Mouse (Mus musculus): ENCODE measurements around the gene Wwc2. TPM values are rescaled to one million over a fixed set of nuclear protein-coding genes. Genes with fewer than 3 reads are reported as not detected.
"Not testable (repeated sequence)": the region's sequence is repeated elsewhere in the genome, so short reads cannot be mapped to it uniquely, and the experiment has no call there.

The Wwc2 gene
- polyA plus RNA-seq, 1 experiment from 2014 or later: 5.1 TPM

- no peak overlapping the region for H3K4me2 ChIP-seq (replicated peaks; ENCODE audit: low read depth)
- H3K4me3 ChIP-seq (ENCODE audit: low read depth, low read length): no peak overlapping the region
- peaks cover 5% of the 10 kb centered on the region; the same call in 1 of the 2 replicates for H3K36me3 ChIP-seq (ENCODE audit: control insufficient read depth, insufficient read depth, low read length)
- H3K9ac ChIP-seq (ENCODE audit: low read length): no peak overlapping the region
- ATAC-seq (ENCODE audit: low FRiP score, low TSS enrichment) (no peak), DNase-seq (ENCODE audit: low spot score) (no peak)
- WGBS: 70% methylated on average over 5 of the region's 5 CpGs
- no peaks in the 10 kb centered on the region for H3K27me3 ChIP-seq (ENCODE audit: control insufficient read depth, insufficient read depth, low read length)
- no peak overlapping the region for H3K27ac ChIP-seq (replicated peaks)
- no peaks in the 10 kb centered on the region for H3K4me1 ChIP-seq (replicated peaks; ENCODE audit: control insufficient read depth, insufficient read depth)
- TF ChIP-seq CTCF (IDR thresholded peaks at IDR 0.05; ENCODE audit: low read depth) (no peak), EP300 (optimal IDR thresholded peaks at IDR 0.05) (no peak)
- H3K9me3 ChIP-seq (ENCODE audit: control insufficient read depth, low read length): no peaks in the 10 kb centered on the region
Measured at GRCm38 (mm10) chr8:47825596-47825995, 165.1 kb downstream of the Wwc2 start.

- DNase-seq (ENCODE audit: low spot score): peak; percentile 33
- peak; percentile 16; the same call in 1 of the 2 replicates for ATAC-seq (ENCODE audit: low FRiP score, low TSS enrichment)
- H3K9ac ChIP-seq (ENCODE audit: low read length): no peak within 1 kb of the TSS
- H3K36me3 ChIP-seq (ENCODE audit: control insufficient read depth, insufficient read depth, low read length): peaks cover 4% of the 10 kb centered on the region; the same call in 1 of the 2 replicates
- 29% methylated on average over 13 of the region's 13 CpGs for WGBS
- peak within 1 kb of the TSS; percentile 14; the same call in 1 of the 2 replicates for H3K4me2 ChIP-seq (replicated peaks; ENCODE audit: low read depth)
- no peaks in the 10 kb centered on the region for H3K27me3 ChIP-seq (ENCODE audit: control insufficient read depth, insufficient read depth, low read length)
- H3K4me1 ChIP-seq (replicated peaks; ENCODE audit: control insufficient read depth, insufficient read depth): no peaks in the 10 kb centered on the region
- H3K27ac ChIP-seq (replicated peaks): peak within 1 kb of the TSS; percentile 40; the same call in 1 of the 2 replicates
- H3K9me3 ChIP-seq (ENCODE audit: control insufficient read depth, low read length): no peaks in the 10 kb centered on the region
- TF ChIP-seq EP300 (optimal IDR thresholded peaks at IDR 0.05): no peak
- no peak within 1 kb of the TSS for H3K4me3 ChIP-seq (ENCODE audit: low read depth, low read length)
Measured at GRCm38 (mm10) chr8:47824182-47824581, 166.5 kb downstream of the Wwc2 start, which contains the start of gene Cldn22. Gene Cldn22 (plus strand): TSS chr8:47824482.

- H3K27ac ChIP-seq (replicated peaks): peak overlapping the region; percentile 40; the same call in 1 of the 2 replicates
- DNase-seq (ENCODE audit: low spot score) (peak; percentile 33), ATAC-seq (ENCODE audit: low FRiP score, low TSS enrichment) (peak; percentile 47; the same call in 1 of the 2 replicates)
- no peaks in the 10 kb centered on the region for H3K4me1 ChIP-seq (replicated peaks; ENCODE audit: control insufficient read depth, insufficient read depth)
- H3K36me3 ChIP-seq (ENCODE audit: control insufficient read depth, insufficient read depth, low read length): peaks cover 2% of the 10 kb centered on the region; the same call in 1 of the 2 replicates
- no peaks in the 10 kb centered on the region for H3K27me3 ChIP-seq (ENCODE audit: control insufficient read depth, insufficient read depth, low read length)
- peak overlapping the region; percentile 14; the same call in 1 of the 2 replicates for H3K4me2 ChIP-seq (replicated peaks; ENCODE audit: low read depth)
- H3K4me3 ChIP-seq (ENCODE audit: low read depth, low read length): no peak overlapping the region
- H3K9me3 ChIP-seq (ENCODE audit: control insufficient read depth, low read length): no peaks in the 10 kb centered on the region
- WGBS: 15% methylated on average over 10 of the region's 10 CpGs
- TF ChIP-seq CTCF (IDR thresholded peaks at IDR 0.05; ENCODE audit: low read depth) (no peak), EP300 (optimal IDR thresholded peaks at IDR 0.05) (no peak)
- H3K9ac ChIP-seq (ENCODE audit: low read length): no peak overlapping the region
Measured at GRCm38 (mm10) chr8:47823777-47824176, 166.9 kb downstream of the Wwc2 start.

- not testable (repeated sequence) for H3K9ac ChIP-seq (ENCODE audit: low read length); H3K27ac ChIP-seq (replicated peaks); H3K36me3 ChIP-seq (ENCODE audit: control insufficient read depth, insufficient read depth, low read length); H3K9me3 ChIP-seq (ENCODE audit: control insufficient read depth, low read length); H3K4me3 ChIP-seq (ENCODE audit: low read depth, low read length); H3K4me2 ChIP-seq (replicated peaks; ENCODE audit: low read depth); H3K4me1 ChIP-seq (replicated peaks; ENCODE audit: control insufficient read depth, insufficient read depth); DNase-seq (ENCODE audit: low spot score); ATAC-seq (ENCODE audit: low FRiP score, low TSS enrichment); H3K27me3 ChIP-seq (ENCODE audit: control insufficient read depth, insufficient read depth, low read length)
- 61% methylated on average over 7 of the region's 9 CpGs for WGBS
Measured at GRCm38 (mm10) chr8:47822541-47822940, 168.2 kb downstream of the Wwc2 start.

- ATAC-seq (ENCODE audit: low FRiP score, low TSS enrichment): no peak
- no peak within 1 kb of the TSS for H3K27ac ChIP-seq (replicated peaks)
- no peak for DNase-seq (ENCODE audit: low spot score)
- WGBS: 87% methylated on average over 6 of the region's 6 CpGs
- no peak within 1 kb of the TSS for H3K4me3 ChIP-seq (ENCODE audit: low read depth, low read length)
- no peaks in the 10 kb centered on the region for H3K9me3 ChIP-seq (ENCODE audit: control insufficient read depth, low read length)
- H3K9ac ChIP-seq (ENCODE audit: low read length): no peak within 1 kb of the TSS
- TF ChIP-seq CTCF (IDR thresholded peaks at IDR 0.05; ENCODE audit: low read depth) (no peak), EP300 (optimal IDR thresholded peaks at IDR 0.05) (no peak)
- no peaks in the 10 kb centered on the region for H3K27me3 ChIP-seq (ENCODE audit: control insufficient read depth, insufficient read depth, low read length)
- H3K4me2 ChIP-seq (replicated peaks; ENCODE audit: low read depth): no peak within 1 kb of the TSS
- no peaks in the 10 kb centered on the region for H3K36me3 ChIP-seq (ENCODE audit: control insufficient read depth, insufficient read depth, low read length)
- no peaks in the 10 kb centered on the region for H3K4me1 ChIP-seq (replicated peaks; ENCODE audit: control insufficient read depth, insufficient read depth)
Measured at GRCm38 (mm10) chr8:47821843-47822242, 168.9 kb downstream of the Wwc2 start, which contains the start of gene Cldn24. Gene Cldn24 (plus strand): TSS chr8:47822143.

GRCm38 (mm10) chr8:47820914-47821772 is 169.6 kb downstream of the Wwc2 start:
- no peak overlapping the region for H3K9ac ChIP-seq (ENCODE audit: low read length)
- WGBS: 88% methylated on average over 20 of the region's 20 CpGs
- no peaks in the 10 kb centered on the region for H3K4me1 ChIP-seq (replicated peaks; ENCODE audit: control insufficient read depth, insufficient read depth)
- H3K36me3 ChIP-seq (ENCODE audit: control insufficient read depth, insufficient read depth, low read length): no peaks in the 10 kb centered on the region
- H3K27ac ChIP-seq (replicated peaks): no peak overlapping the region
- no peak overlapping the region for H3K4me2 ChIP-seq (replicated peaks; ENCODE audit: low read depth)
- no peak for TF ChIP-seq CTCF (IDR thresholded peaks at IDR 0.05; ENCODE audit: low read depth)
- TF ChIP-seq EP300 (optimal IDR thresholded peaks at IDR 0.05): no peak
- ATAC-seq (ENCODE audit: low FRiP score, low TSS enrichment) (no peak), DNase-seq (ENCODE audit: low spot score) (no peak)
- no peaks in the 10 kb centered on the region for H3K9me3 ChIP-seq (ENCODE audit: control insufficient read depth, low read length)
- H3K4me3 ChIP-seq (ENCODE audit: low read depth, low read length): no peak overlapping the region
- no peaks in the 10 kb centered on the region for H3K27me3 ChIP-seq (ENCODE audit: control insufficient read depth, insufficient read depth, low read length)
